Mouse (Mus musculus) E14TG2a.4 (cell line): Measurements from ENCODE around the gene Pbld2.

Experiments used
- CTCF ChIP-seq: conservative IDR thresholded peaks from 2 replicates; pipeline ENCODE4 v1.5.1; 2014; ENCODE audit warnings: low read length
- POU5F1 ChIP-seq: IDR thresholded peaks from 2 replicates; pipeline ENCODE4 v1.6.1; 2014; ENCODE audit warnings: low read length, borderline replicate concordance

GRCm38 (mm10) chr10:63028396-63028795 lies 4.3 kb downstream of the Pbld2 start:
- TF ChIP-seq CTCF = no peak
- no peak for TF ChIP-seq POU5F1
